Mouse (Mus musculus) midbrain, embryonic 11.5 days (tissue): ENCODE results near the gene Chst3. TPM values are rescaled to one million over a fixed set of nuclear protein-coding genes. Genes with fewer than 3 reads are reported as not detected.
A peak's percentile ranks its signal among the peaks of the same experiment; 100 is the strongest.

Source experiments
- ATAC-seq: fragments of 200-750 bp; cut with Nextera tagmentation; 2 replicates; pipeline ENCODE4 v1.8.0; 2017; ENCODE audit warnings: moderate TSS enrichment, moderate library complexity; ENCODE audit not compliant: low FRiP score
- DNase-seq: peaks from one replicate; pipeline ENCODE4 v3.0.0; 2015; ENCODE audit warnings: low spot score; ENCODE audit errors: missing footprints
- H3K27ac ChIP-seq: fragments of 300-500 bp; sonication (generic); 2 replicates; pipeline ENCODE4 v1.5.1; 2014; ENCODE audit warnings: low read depth, low read length
- H3K27me3 ChIP-seq: fragments of 300-500 bp; sonication (generic); 2 replicates; pipeline ENCODE4 v1.6.1; 2014; ENCODE audit warnings: mild to moderate bottlenecking, low read length, moderate library complexity, mixed read lengths; ENCODE audit not compliant: control insufficient read depth, insufficient read depth
- H3K36me3 ChIP-seq: fragments of 300-500 bp; sonication (generic); 2 replicates; pipeline ENCODE4 v1.6.1; 2014; ENCODE audit warnings: mild to moderate bottlenecking, low read length, moderate library complexity, mixed read lengths; ENCODE audit not compliant: control insufficient read depth, insufficient read depth
- H3K4me1 ChIP-seq: fragments of 300-500 bp; sonication (generic); 2 replicates; pipeline ENCODE4 v1.6.1; 2014; ENCODE audit warnings: low read length; ENCODE audit not compliant: control insufficient read depth, insufficient read depth
- H3K4me2 ChIP-seq: fragments of 300-500 bp; sonication (generic); 2 replicates; pipeline ENCODE4 v1.6.1; 2014; ENCODE audit warnings: mild to moderate bottlenecking, moderate library complexity
- H3K4me3 ChIP-seq: fragments of 300-500 bp; sonication (generic); 2 replicates; pipeline ENCODE4 v1.5.1; 2014; ENCODE audit warnings: low read depth, low read length
- H3K9ac ChIP-seq: fragments of 300-500 bp; sonication (generic); 2 replicates; pipeline ENCODE4 v1.6.1; 2014; ENCODE audit warnings: low read length
- H3K9me3 ChIP-seq: fragments of 300-500 bp; sonication (generic); 2 replicates; pipeline ENCODE4 v1.6.1; 2016; ENCODE audit warnings: low read length; ENCODE audit not compliant: control insufficient read depth
- WGBS: fragments of 180-500 bp; shearing (Covaris S2); extraction: QIAGEN DNeasy Blood & Tissue Kit; methylation state at CpG from one replicate; pipeline ENCODE4 v1.1.7; 2014; 5-methylcytosine and 5-hydroxymethylcytosine counted together
- polyA plus RNA-seq: library from polyadenylated mRNA; unstranded; fragments of >200 nt; fragmentation: Nextera tagmentation; extraction: Ambion mirVana; gene quantifications from 2 replicates; pipeline ENCODE4 v1.2.1, GENCODE M21; 2014

The Chst3 gene
- 0.97 and 1.2 TPM in 2 replicates for polyA plus RNA-seq

GRCm38 (mm10) chr10:60218591-60219499, at the start of gene Chst3:
TSS of gene Chst3 (minus strand) at chr10:60219260.
- Histone ChIP-seq H3K36me3 (no peaks in the 10 kb centered on the region), H3K27ac (0 out of 2 replicates have a peak within 1 kb of the TSS, but pooled peaks have one; percentile 20), H3K4me3 (peak within 1 kb of the TSS; percentile 70), H3K27me3 (no peaks in the 10 kb centered on the region; the same call in 1 of the 2 replicates), H3K4me2 (peak within 1 kb of the TSS; percentile 91), H3K4me1 (peaks cover 9% of the 10 kb centered on the region), H3K9me3 (no peaks in the 10 kb centered on the region), H3K9ac (peak within 1 kb of the TSS; percentile 89)
- peak; percentile 96 for DNase-seq
- WGBS = under 1% methylated on average over 73 of the region's 83 CpGs
- peak; percentile 93 for ATAC-seq

DNA sequence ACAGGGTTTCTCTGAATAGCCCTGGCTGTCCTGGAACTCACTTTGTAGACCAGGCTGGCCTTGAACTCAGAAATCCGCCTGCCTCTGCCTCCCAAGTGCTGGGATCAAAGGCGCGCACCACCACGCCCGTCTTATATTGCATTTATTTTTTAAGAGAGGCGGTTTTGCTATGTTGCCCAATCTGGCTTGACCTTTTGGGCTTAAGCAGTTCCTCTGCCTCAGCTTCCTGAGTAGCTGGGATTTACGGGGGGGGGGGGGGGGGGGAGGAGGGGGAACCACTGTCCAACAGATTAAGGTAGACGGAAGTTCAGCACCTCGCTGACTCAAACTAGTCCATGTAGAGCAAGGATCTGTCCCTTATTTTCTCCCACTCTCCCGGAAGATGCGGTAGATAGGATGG, 49.7 kb upstream of the Chst3 start:
- Histone ChIP-seq H3K4me3 (no peak overlapping the region), H3K27ac (no peak overlapping the region)
- 87% methylated on average over 11 of the region's 11 CpGs for WGBS

DNA sequence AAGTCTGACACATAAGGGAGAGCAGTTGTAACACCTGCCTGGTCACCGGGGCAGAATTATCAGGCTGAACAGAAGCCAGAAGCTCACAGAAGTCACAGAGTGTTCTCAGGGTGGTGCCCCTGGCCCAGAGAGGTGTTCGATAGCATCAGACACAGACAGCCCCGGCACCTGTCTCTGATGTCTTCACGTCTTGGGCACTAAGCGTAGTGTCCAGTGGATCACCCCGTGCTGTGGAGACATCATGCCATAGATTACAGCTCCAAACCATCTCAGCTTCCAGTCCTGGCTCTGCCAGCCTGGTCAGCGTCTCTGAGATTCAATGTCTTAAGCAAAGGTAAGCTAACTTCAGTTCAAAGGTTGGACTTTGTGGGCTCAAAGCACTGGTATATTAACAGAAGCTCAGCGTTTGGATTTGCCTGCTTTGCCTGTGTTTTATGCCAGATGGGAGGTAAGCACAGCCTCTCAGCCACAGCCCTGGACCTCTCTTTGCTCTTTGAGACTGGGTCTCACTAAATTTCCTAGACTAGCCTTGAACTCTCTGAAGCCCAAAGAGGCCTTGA, 47.9 kb upstream of the Chst3 start:
- no peak for ATAC-seq
- 90% methylated on average over 8 of the region's 8 CpGs for WGBS
- H3K9ac ChIP-seq = no peak overlapping the region
- H3K4me2 ChIP-seq = no peak overlapping the region
- H3K36me3 ChIP-seq = no peaks in the 10 kb centered on the region
- H3K9me3 ChIP-seq = no peaks in the 10 kb centered on the region
- H3K4me1 ChIP-seq = no peaks in the 10 kb centered on the region
- no peak for DNase-seq
- H3K27me3 ChIP-seq = no peaks in the 10 kb centered on the region
- H3K27ac ChIP-seq = no peak overlapping the region
- no peak overlapping the region for H3K4me3 ChIP-seq

More for the DNA sequence above, 49.7 kb upstream of the Chst3 start:
- DNase-seq (no peak), ATAC-seq (no peak)
- H3K27me3 ChIP-seq = no peaks in the 10 kb centered on the region
- no peaks in the 10 kb centered on the region for H3K4me1 ChIP-seq
- H3K9ac ChIP-seq = no peak overlapping the region
- H3K4me2 ChIP-seq = no peak overlapping the region
- no peaks in the 10 kb centered on the region for H3K36me3 ChIP-seq
- H3K9me3 ChIP-seq = no peaks in the 10 kb centered on the region

GRCm38 (mm10) chr10:60265252-60265651, 46.2 kb upstream of the Chst3 start:
- H3K4me1 ChIP-seq = no peaks in the 10 kb centered on the region
- DNase-seq (no peak), ATAC-seq (no peak)
- H3K4me2 ChIP-seq = no peak overlapping the region
- no peaks in the 10 kb centered on the region for H3K9me3 ChIP-seq
- H3K4me3 ChIP-seq = no peak overlapping the region
- H3K27ac ChIP-seq = no peak overlapping the region
- 86% methylated on average over 10 of the region's 10 CpGs for WGBS
- H3K36me3 ChIP-seq = no peaks in the 10 kb centered on the region
- H3K9ac ChIP-seq = no peak overlapping the region
- no peaks in the 10 kb centered on the region for H3K27me3 ChIP-seq

DNA sequence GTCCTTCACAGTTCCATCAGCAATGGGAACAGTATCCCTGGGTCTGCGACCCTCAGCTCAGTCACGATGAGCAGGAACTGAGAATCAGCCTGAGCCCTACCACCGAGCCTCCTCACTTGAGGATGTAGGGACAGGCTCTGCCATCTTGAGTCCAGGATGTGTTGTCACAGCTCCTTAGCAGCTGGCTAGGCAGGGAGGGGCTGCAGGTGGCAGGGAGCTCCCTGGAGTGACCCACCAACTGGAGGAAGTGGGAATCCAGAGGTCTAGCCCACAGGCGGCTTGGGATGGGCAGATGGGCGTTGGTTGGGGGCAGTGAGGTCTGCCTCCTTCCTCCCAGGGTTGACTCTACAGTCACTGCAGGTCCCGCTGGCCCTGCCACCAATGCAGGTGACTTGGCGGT, 44.3 kb upstream of the Chst3 start:
- WGBS = 92% methylated on average over 7 of the region's 7 CpGs
- H3K4me1 ChIP-seq = no peaks in the 10 kb centered on the region
- H3K27ac ChIP-seq = no peak overlapping the region
- no peaks in the 10 kb centered on the region for H3K27me3 ChIP-seq
- no peaks in the 10 kb centered on the region for H3K36me3 ChIP-seq
- peak; percentile 70 for DNase-seq
- no peak overlapping the region for H3K9ac ChIP-seq
- no peak overlapping the region for H3K4me2 ChIP-seq
- no peak overlapping the region for H3K4me3 ChIP-seq
- no peaks in the 10 kb centered on the region for H3K9me3 ChIP-seq
- ATAC-seq = no peak

DNA sequence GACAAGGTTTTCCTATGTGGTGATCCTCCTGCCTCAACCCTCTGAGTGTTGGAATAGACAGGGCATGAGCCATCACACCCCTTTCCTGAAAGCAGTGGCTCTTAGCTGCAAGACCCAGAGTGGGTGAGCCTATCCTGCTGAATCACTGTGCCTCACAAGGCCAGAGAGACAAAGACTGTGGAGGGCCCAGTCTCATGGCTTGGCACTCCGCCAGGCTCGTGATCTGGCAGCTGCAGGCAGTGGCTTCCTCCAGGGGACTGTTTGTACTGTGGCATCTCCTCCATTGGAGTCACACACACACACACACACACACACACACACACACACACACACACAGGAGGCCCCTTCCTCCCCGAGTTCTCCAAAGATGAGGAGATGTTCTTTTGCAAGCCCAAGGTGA, 43.3 kb upstream of the Chst3 start:
- no peaks in the 10 kb centered on the region for H3K27me3 ChIP-seq
- H3K36me3 ChIP-seq = no peaks in the 10 kb centered on the region
- H3K9me3 ChIP-seq = no peaks in the 10 kb centered on the region
- peak; percentile 84 for DNase-seq
- H3K27ac ChIP-seq = no peak overlapping the region
- WGBS = 76% methylated on average over 3 of the region's 3 CpGs
- ATAC-seq = peak; percentile 84
- H3K9ac ChIP-seq = no peak overlapping the region
- no peaks in the 10 kb centered on the region for H3K4me1 ChIP-seq
- no peak overlapping the region for H3K4me3 ChIP-seq
- H3K4me2 ChIP-seq = no peak overlapping the region

- Histone ChIP-seq H3K27ac (no peak overlapping the region), H3K4me1 (no peaks in the 10 kb centered on the region), H3K27me3 (no peaks in the 10 kb centered on the region), H3K4me3 (no peak overlapping the region), H3K9me3 (no peaks in the 10 kb centered on the region), H3K9ac (no peak overlapping the region), H3K36me3 (no peaks in the 10 kb centered on the region), H3K4me2 (no peak overlapping the region)
- ATAC-seq (no peak), DNase-seq (no peak)
- 14% methylated on average over 5 of the region's 5 CpGs for WGBS
Measured at GRCm38 (mm10) chr10:60261530-60261929, 42.5 kb upstream of the Chst3 start.

DNA sequence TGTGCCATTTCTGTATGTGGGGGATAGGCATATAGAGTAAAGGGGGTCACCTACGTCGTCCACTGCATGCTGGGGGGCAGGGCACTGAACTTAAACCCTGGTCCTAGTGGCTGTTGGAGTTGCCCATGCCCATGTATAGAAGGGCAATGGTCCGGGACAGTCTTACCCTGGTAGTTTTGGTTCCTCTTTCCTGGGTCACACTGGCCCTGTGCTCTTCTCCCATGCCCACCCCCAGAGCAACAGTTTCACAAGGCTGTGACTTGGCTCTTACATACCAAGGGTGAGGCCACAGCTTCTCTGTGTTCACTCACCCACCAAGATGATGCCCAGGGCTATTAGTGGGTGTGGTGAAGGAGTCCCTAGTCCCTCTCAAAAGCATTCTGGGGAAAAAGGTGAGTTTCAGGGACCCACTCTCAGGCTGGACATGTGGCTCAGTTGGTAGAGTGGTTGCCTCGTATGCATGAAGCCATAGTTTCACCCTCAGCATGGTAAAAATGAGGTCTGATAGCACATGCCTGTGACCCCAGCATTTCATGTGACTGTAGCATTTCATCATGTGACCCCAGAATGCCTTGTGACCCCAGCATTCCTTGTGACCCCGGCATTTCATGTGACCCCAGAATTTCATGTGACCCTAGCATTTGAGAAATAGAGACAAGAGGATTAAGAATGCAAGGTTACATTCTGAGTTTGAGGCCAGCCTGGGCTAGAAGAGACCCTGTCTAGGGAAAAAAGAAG, 41.7 kb upstream of the Chst3 start:
- H3K27me3 ChIP-seq = no peaks in the 10 kb centered on the region
- H3K4me1 ChIP-seq = no peaks in the 10 kb centered on the region
- no peak overlapping the region for H3K27ac ChIP-seq
- ATAC-seq (no peak), DNase-seq (no peak)
- H3K9ac ChIP-seq = no peak overlapping the region
- H3K4me2 ChIP-seq = no peak overlapping the region
- WGBS = 82% methylated on average over 5 of the region's 5 CpGs
- H3K4me3 ChIP-seq = no peak overlapping the region
- no peaks in the 10 kb centered on the region for H3K36me3 ChIP-seq
- no peaks in the 10 kb centered on the region for H3K9me3 ChIP-seq
